Mouse (Mus musculus): ENCODE measurements around the gene Ocrl. TPM values are rescaled to one million over a fixed set of nuclear protein-coding genes. Genes with fewer than 3 reads are reported as not detected.

Ocrl gene
- 22.5 and 24.5 TPM in 2 replicates for polyA plus RNA-seq (2014; fragmentation: Nextera tagmentation; extraction: Ambion mirVana)

- Histone ChIP-seq H3K36me3 (ENCODE audit: control insufficient read depth, insufficient read depth, low read length) (0 out of 2 replicates have a peak, but pooled peaks cover 4% of the 10 kb centered on the region), H3K27ac (ENCODE audit: low read depth, low read length) (peak within 1 kb of the TSS; percentile 60; the same call in 1 of the 2 replicates), H3K9me3 (replicated peaks; ENCODE audit: control insufficient read depth, low read length) (no peaks in the 10 kb centered on the region), H3K4me3 (ENCODE audit: low read depth, low read length) (peak within 1 kb of the TSS; percentile 56), H3K9ac (ENCODE audit: low read length) (peak within 1 kb of the TSS; percentile 84), H3K4me1 (ENCODE audit: control insufficient read depth, insufficient read depth, low read length) (0 out of 2 replicates have a peak, but pooled peaks cover 3% of the 10 kb centered on the region), H3K4me2 (ENCODE audit: low read length) (peak within 1 kb of the TSS; percentile 44), H3K27me3 (replicated peaks; ENCODE audit: control insufficient read depth, insufficient read depth, low read length) (no peaks in the 10 kb centered on the region)
- ATAC-seq (peak; percentile 92), DNase-seq (ENCODE audit: low spot score) (peak; percentile 66)
- 22% methylated on average over 32 of the region's 35 CpGs for WGBS
These were observed at the start of gene Ocrl for GRCm38 (mm10) chrX:47912306-47912792. Gene Ocrl (plus strand): TSS chrX:47912387.

GRCm38 (mm10) chrX:47880052-47880451, 32.1 kb upstream of the Ocrl start:
- Histone ChIP-seq H3K4me2 (ENCODE audit: low read length) (no peak overlapping the region), H3K9ac (ENCODE audit: low read length) (no peak overlapping the region), H3K9me3 (replicated peaks; ENCODE audit: control insufficient read depth, low read length) (no peaks in the 10 kb centered on the region), H3K36me3 (ENCODE audit: control insufficient read depth, insufficient read depth, low read length) (no peaks in the 10 kb centered on the region), H3K4me1 (ENCODE audit: control insufficient read depth, insufficient read depth, low read length) (no peaks in the 10 kb centered on the region), H3K27ac (ENCODE audit: low read depth, low read length) (no peak overlapping the region), H3K27me3 (replicated peaks; ENCODE audit: control insufficient read depth, insufficient read depth, low read length) (no peaks in the 10 kb centered on the region), H3K4me3 (ENCODE audit: low read depth, low read length) (no peak overlapping the region)
- WGBS = 56% methylated on average over 2 of the region's 2 CpGs
- ATAC-seq (no peak), DNase-seq (ENCODE audit: low spot score) (peak; percentile 17)

GRCm38 (mm10) chrX:47882813-47883212, 29.4 kb upstream of the Ocrl start:
- DNase-seq (ENCODE audit: low spot score) (no peak), ATAC-seq (no peak)
- no peaks in the 10 kb centered on the region for H3K4me1 ChIP-seq (ENCODE audit: control insufficient read depth, insufficient read depth, low read length)
- H3K27ac ChIP-seq (ENCODE audit: low read depth, low read length) = no peak overlapping the region
- no peaks in the 10 kb centered on the region for H3K27me3 ChIP-seq (replicated peaks; ENCODE audit: control insufficient read depth, insufficient read depth, low read length)
- 80% methylated on average over 6 of the region's 6 CpGs for WGBS
- no peaks in the 10 kb centered on the region for H3K9me3 ChIP-seq (replicated peaks; ENCODE audit: control insufficient read depth, low read length)
- H3K4me2 ChIP-seq (ENCODE audit: low read length) = no peak overlapping the region
- no peak overlapping the region for H3K4me3 ChIP-seq (ENCODE audit: low read depth, low read length)
- no peaks in the 10 kb centered on the region for H3K36me3 ChIP-seq (ENCODE audit: control insufficient read depth, insufficient read depth, low read length)
- no peak overlapping the region for H3K9ac ChIP-seq (ENCODE audit: low read length)

- no peak for DNase-seq (ENCODE audit: low spot score)
- 74% methylated on average over 2 of the region's 2 CpGs for WGBS
- Histone ChIP-seq H3K4me3 (ENCODE audit: low read depth, low read length) (no peak overlapping the region), H3K4me2 (ENCODE audit: low read length) (no peak overlapping the region), H3K9me3 (replicated peaks; ENCODE audit: control insufficient read depth, low read length) (no peaks in the 10 kb centered on the region), H3K27ac (ENCODE audit: low read depth, low read length) (no peak overlapping the region), H3K9ac (ENCODE audit: low read length) (no peak overlapping the region), H3K27me3 (replicated peaks; ENCODE audit: control insufficient read depth, insufficient read depth, low read length) (no peaks in the 10 kb centered on the region), H3K4me1 (ENCODE audit: control insufficient read depth, insufficient read depth, low read length) (peaks cover 3% of the 10 kb centered on the region; the same call in 1 of the 2 replicates), H3K36me3 (ENCODE audit: control insufficient read depth, insufficient read depth, low read length) (no peaks in the 10 kb centered on the region)
- ATAC-seq = no peak
These were observed 24.8 kb upstream of the Ocrl start for GRCm38 (mm10) chrX:47887401-47887800.

GRCm38 (mm10) chrX:47891243-47891906, 20.8 kb upstream of the Ocrl start:
- ATAC-seq (peak; percentile 19), DNase-seq (ENCODE audit: low spot score) (peak; percentile 46)
- peak overlapping the region; percentile 77 for H3K9ac ChIP-seq (ENCODE audit: low read length)
- H3K9me3 ChIP-seq (replicated peaks; ENCODE audit: control insufficient read depth, low read length) = no peaks in the 10 kb centered on the region
- peak overlapping the region; percentile 58 for H3K4me2 ChIP-seq (ENCODE audit: low read length)
- H3K27ac ChIP-seq (ENCODE audit: low read depth, low read length) = peak overlapping the region; percentile 78
- WGBS = 23% methylated on average over 11 of the region's 12 CpGs
- H3K36me3 ChIP-seq (ENCODE audit: control insufficient read depth, insufficient read depth, low read length) = no peaks in the 10 kb centered on the region
- H3K27me3 ChIP-seq (replicated peaks; ENCODE audit: control insufficient read depth, insufficient read depth, low read length) = no peaks in the 10 kb centered on the region
- peaks cover 3% of the 10 kb centered on the region; the same call in 1 of the 2 replicates for H3K4me1 ChIP-seq (ENCODE audit: control insufficient read depth, insufficient read depth, low read length)
- peak overlapping the region; percentile 50 for H3K4me3 ChIP-seq (ENCODE audit: low read depth, low read length)

- 34% methylated on average over 22 of the region's 36 CpGs for WGBS
- peak overlapping the region; percentile 78 for H3K27ac ChIP-seq (ENCODE audit: low read depth, low read length)
These were observed 20.2 kb upstream of the Ocrl start for GRCm38 (mm10) chrX:47891907-47892430.

GRCm38 (mm10) chrX:47892431-47893024, 19.7 kb upstream of the Ocrl start, which contains the start of gene Smarca1:
Gene Smarca1 (minus strand): TSS chrX:47892974.
- Histone ChIP-seq H3K9ac (ENCODE audit: low read length) (peak within 1 kb of the TSS; percentile 77), H3K9me3 (replicated peaks; ENCODE audit: control insufficient read depth, low read length) (no peaks in the 10 kb centered on the region), H3K4me3 (ENCODE audit: low read depth, low read length) (peak within 1 kb of the TSS; percentile 50), H3K27me3 (replicated peaks; ENCODE audit: control insufficient read depth, insufficient read depth, low read length) (no peaks in the 10 kb centered on the region), H3K36me3 (ENCODE audit: control insufficient read depth, insufficient read depth, low read length) (no peaks in the 10 kb centered on the region), H3K27ac (ENCODE audit: low read depth, low read length) (peak within 1 kb of the TSS; percentile 78), H3K4me1 (ENCODE audit: control insufficient read depth, insufficient read depth, low read length) (peaks cover 3% of the 10 kb centered on the region; the same call in 1 of the 2 replicates), H3K4me2 (ENCODE audit: low read length) (peak within 1 kb of the TSS; percentile 58)
- 34% methylated on average over 17 of the region's 17 CpGs for WGBS
- DNase-seq (ENCODE audit: low spot score) (peak; percentile 31), ATAC-seq (peak; percentile 73)

More at GRCm38 (mm10) chrX:47891907-47892430, 20.2 kb upstream of the Ocrl start:
- ATAC-seq (peak; percentile 88), DNase-seq (ENCODE audit: low spot score) (no peak)
- peak overlapping the region; percentile 77 for H3K9ac ChIP-seq (ENCODE audit: low read length)
- H3K4me2 ChIP-seq (ENCODE audit: low read length) = peak overlapping the region; percentile 58
- H3K27me3 ChIP-seq (replicated peaks; ENCODE audit: control insufficient read depth, insufficient read depth, low read length) = no peaks in the 10 kb centered on the region
- H3K4me1 ChIP-seq (ENCODE audit: control insufficient read depth, insufficient read depth, low read length) = peaks cover 3% of the 10 kb centered on the region; the same call in 1 of the 2 replicates
- H3K4me3 ChIP-seq (ENCODE audit: low read depth, low read length) = peak overlapping the region; percentile 50
- no peaks in the 10 kb centered on the region for H3K36me3 ChIP-seq (ENCODE audit: control insufficient read depth, insufficient read depth, low read length)
- H3K9me3 ChIP-seq (replicated peaks; ENCODE audit: control insufficient read depth, low read length) = no peaks in the 10 kb centered on the region

GRCm38 (mm10) chrX:47912904-47913542, 836 bp downstream of the Ocrl start:
- DNase-seq (ENCODE audit: low spot score) = no peak
- peak overlapping the region; percentile 56 for H3K4me3 ChIP-seq (ENCODE audit: low read depth, low read length)
- H3K4me2 ChIP-seq (ENCODE audit: low read length) = peak overlapping the region; percentile 44
- WGBS = 33% methylated on average over 8 of the region's 8 CpGs
- no peaks in the 10 kb centered on the region for H3K27me3 ChIP-seq (replicated peaks; ENCODE audit: control insufficient read depth, insufficient read depth, low read length)
- ATAC-seq = no peak; the same call in 1 of the 2 replicates
- H3K4me1 ChIP-seq (ENCODE audit: control insufficient read depth, insufficient read depth, low read length) = 0 out of 2 replicates have a peak, but pooled peaks cover 3% of the 10 kb centered on the region
- 0 out of 2 replicates have a peak, but pooled peaks cover 6% of the 10 kb centered on the region for H3K36me3 ChIP-seq (ENCODE audit: control insufficient read depth, insufficient read depth, low read length)
- no peaks in the 10 kb centered on the region for H3K9me3 ChIP-seq (replicated peaks; ENCODE audit: control insufficient read depth, low read length)
- H3K9ac ChIP-seq (ENCODE audit: low read length) = peak overlapping the region; percentile 84; the same call in 1 of the 2 replicates
- H3K27ac ChIP-seq (ENCODE audit: low read depth, low read length) = no peak overlapping the region

Data from forebrain, embryonic 14.5 days (tissue).